Mouse (Mus musculus) ES-CJ7 (cell line): ENCODE measurements around the gene Tymp.

ENCODE experiments used
- DNase-seq: peaks from one replicate; pipeline ENCODE4 v3.0.0; 2011; ENCODE audit warnings: low read depth, low spot score

Tymp gene

DNA sequence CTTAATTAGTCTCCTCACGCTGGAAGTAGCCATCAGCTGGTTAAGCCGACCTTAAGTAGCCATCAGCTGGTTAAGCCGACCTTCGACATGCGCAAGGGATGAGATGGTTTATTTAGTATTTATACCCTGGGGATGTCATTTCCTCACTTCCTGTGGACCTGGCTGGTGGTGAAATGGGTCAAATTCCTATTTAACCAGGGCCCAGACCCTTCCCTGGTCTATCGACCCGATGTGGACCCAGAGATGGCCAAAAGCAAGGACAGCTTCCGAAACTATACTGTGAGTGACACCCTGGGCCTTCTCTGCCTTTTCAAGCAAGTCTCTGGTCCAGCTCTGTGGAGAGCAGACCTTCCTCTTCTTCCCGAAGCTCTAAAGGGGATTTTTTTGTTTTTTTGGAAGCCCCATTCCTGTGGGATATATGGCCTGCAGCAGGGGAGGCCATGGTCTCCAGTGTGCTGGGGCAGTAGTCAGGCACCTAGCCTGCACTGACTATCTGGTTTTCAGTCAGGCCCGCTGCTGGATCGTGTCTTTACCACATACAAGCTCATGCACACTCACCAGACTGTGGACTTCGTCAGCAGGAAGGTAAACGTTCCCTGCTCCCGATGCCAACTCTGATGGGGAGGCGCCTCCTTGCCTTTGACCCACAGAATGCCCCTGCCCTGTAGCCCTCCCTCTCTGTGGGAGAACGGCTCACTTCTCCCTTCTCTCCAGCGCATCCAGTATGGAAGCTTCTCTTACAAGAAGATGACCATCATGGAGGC, 41.9 kb downstream of the Tymp start:
- no peak for DNase-seq

DNA sequence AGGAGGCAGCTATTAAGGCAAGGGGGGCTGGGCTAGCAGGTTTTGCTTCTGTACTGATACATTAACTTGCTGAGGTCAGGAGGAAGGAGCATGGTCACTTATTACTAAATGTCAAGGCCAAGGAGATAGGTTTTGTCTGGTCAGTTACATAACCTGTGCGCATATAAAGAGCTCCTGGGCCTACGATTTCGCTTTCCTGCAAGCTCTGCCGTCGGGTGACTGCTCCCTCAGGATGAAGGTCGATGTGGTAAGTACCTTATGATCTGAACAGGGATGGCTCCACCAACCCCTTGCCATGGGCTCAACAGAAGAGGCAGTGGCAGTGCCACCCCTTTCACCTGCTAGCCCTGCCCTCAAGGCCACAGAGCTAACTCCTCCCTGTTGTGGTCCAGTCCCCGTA, 42.6 kb downstream of the Tymp start, which contains the start of gene Miox:
Miox (plus strand) TSS at position 128 of the 400 bp plus-strand sequence.
- DNase-seq, result no peak

DNA sequence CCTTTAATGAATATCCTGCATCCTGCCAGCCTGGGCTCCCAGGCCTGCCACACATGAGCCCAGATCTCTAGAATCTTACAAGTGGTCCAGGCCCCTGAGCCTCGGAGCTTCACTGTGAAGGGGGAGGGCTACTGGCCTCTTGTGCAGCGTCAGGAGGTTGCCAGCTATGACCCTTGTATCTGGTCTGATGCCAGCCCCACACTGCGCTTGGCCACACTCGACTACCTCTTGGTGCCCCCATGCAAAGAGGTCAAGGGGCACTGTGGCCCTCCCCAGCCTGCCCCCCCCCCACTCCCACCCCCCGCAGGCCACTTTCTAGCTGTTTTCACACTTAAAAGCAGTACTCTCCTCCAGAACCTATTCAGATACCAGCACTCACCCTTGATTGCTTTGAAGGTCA, 50.4 kb downstream of the Tymp start:
- DNase-seq, result no peak

DNA sequence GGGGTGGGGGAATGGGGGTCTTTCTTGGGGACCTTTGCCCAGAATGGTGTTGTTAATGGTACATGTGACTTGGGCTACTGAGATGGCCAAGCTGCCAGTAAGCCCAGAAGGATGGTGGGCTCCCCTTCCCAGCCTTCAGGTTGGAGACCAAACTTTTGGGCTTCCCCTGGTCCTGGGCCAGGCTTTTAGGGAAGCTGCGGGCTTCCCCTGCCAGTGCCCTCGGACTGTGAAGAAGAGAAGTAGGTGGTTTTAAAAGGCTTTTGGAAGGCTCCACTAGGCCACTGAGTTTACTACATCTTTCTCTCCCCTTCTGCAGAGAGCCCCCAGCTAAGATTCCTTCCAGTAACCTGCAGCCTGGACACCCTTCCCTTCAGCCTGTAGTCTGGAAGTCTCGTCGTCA, 53.2 kb downstream of the Tymp start:
- DNase-seq, result no peak

DNA sequence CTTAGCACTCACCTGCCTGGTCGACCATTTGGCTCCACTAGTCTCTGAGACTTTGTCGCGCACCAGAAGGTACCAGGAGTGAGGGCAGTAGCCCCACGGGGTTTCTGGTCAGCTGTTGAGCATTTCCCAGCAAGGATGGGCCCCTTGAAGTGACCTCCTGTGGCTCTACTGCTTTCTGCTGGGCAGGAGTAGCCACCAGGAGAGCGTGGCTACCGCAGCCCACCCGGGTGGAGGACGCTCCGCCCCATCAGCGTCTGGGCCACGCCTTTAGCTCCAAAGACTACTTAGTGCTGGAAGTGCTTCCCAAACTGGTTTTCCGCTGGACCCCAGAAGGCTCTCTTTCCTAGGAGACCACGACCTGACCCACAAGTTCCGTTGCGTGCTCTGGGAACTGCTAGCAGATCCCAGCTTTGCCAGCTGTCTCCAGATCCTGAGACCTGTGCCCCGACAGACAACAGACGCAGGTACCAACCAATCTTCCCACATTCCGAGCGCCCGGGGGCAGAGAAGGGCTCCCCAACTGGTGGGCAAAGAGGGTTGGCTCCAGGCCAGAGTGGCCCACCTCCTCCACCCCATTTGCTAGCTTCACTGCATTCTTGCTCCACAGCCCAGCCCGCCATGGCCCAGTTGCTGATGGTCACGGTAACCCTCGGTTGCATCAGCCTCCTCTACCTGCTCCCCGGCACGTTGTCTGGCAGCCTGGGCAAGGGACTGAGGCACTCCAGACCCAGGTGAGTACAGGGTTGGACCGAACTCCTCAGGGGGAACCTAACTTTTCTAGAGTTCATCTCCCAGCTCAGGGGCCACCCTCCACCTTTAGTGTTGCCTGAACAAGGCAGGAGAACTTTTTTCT, 53.9 kb downstream of the Tymp start, which contains the start of gene Adm2:
Adm2 (plus strand) TSS at position 51 of the 853 bp plus-strand sequence.
- DNase-seq, result peak; percentile 41
